Mouse (Mus musculus) liver, embryonic 11.5 days (tissue): ENCODE measurements around the gene Clybl. TPM values are rescaled to one million over a fixed set of nuclear protein-coding genes. Genes with fewer than 3 reads are reported as not detected.

Source experiments
- ATAC-seq: fragments of 200-750 bp; cut with Nextera tagmentation; replicated peaks from 2 replicates; pipeline ENCODE4 v1.8.0; 2017; ENCODE audit warnings: moderate number of reproducible peaks, mild to moderate bottlenecking, moderate TSS enrichment, moderate library complexity; ENCODE audit not compliant: low FRiP score
- DNase-seq: peaks from one replicate; pipeline ENCODE4 v3.0.0-alpha.2; 2017; ENCODE audit warnings: low spot score
- H3K27ac ChIP-seq: fragments of 300-500 bp; sonication (generic); 2 replicates; pipeline ENCODE4 v1.5.1; 2014; ENCODE audit warnings: mild to moderate bottlenecking, low read depth, low read length, control low read depth
- H3K27me3 ChIP-seq: fragments of 300-500 bp; sonication (generic); replicated peaks from 2 replicates; pipeline ENCODE4 v1.6.1; 2014; ENCODE audit warnings: low read length, mixed read lengths; ENCODE audit not compliant: control insufficient read depth, insufficient read depth
- H3K36me3 ChIP-seq: fragments of 300-500 bp; sonication (generic); 2 replicates; pipeline ENCODE4 v1.6.1; 2014; ENCODE audit warnings: mild to moderate bottlenecking, low read length, moderate library complexity, mixed read lengths; ENCODE audit not compliant: control insufficient read depth, insufficient read depth
- H3K4me1 ChIP-seq: fragments of 300-500 bp; sonication (generic); replicated peaks from 2 replicates; pipeline ENCODE4 v1.6.1; 2014; ENCODE audit warnings: low read length, mixed read lengths; ENCODE audit not compliant: control insufficient read depth, insufficient read depth
- H3K4me2 ChIP-seq: fragments of 300-500 bp; sonication (generic); 2 replicates; pipeline ENCODE4 v1.6.1; 2014; ENCODE audit warnings: mild to moderate bottlenecking, control low read depth, moderate library complexity
- H3K4me3 ChIP-seq: fragments of 300-500 bp; sonication (generic); 2 replicates; pipeline ENCODE4 v1.5.1; 2014; ENCODE audit warnings: low read depth, low read length, control low read depth
- H3K9ac ChIP-seq: fragments of 300-500 bp; sonication (generic); 2 replicates; pipeline ENCODE4 v1.6.1; 2014; ENCODE audit warnings: low read depth, low read length, control low read depth
- H3K9me3 ChIP-seq: fragments of 300-500 bp; sonication (generic); 2 replicates; pipeline ENCODE4 v1.6.1; 2016; ENCODE audit warnings: low read length, inconsistent platforms, mixed read lengths; ENCODE audit not compliant: control insufficient read depth
- WGBS: fragments of 180-500 bp; shearing (Covaris S2); extraction: QIAGEN DNeasy Blood & Tissue Kit; methylation state at CpG from one replicate; pipeline ENCODE4 v1.1.7; 2014; 5-methylcytosine and 5-hydroxymethylcytosine counted together
- polyA plus RNA-seq: library from polyadenylated mRNA; unstranded; fragments of >200 nt; fragmentation: Nextera tagmentation; extraction: Ambion mirVana; gene quantifications from 2 replicates; pipeline ENCODE4 v1.2.1, GENCODE M21; 2014

Clybl gene
- polyA plus RNA-seq, 1 experiment from 2014 or later, result 44.4 TPM

- no peaks in the 10 kb centered on the region for H3K27me3 ChIP-seq
- DNase-seq, result no peak
- H3K9me3 ChIP-seq, result no peaks in the 10 kb centered on the region
- H3K36me3 ChIP-seq, result no peaks in the 10 kb centered on the region
- 74% methylated on average over 23 of the region's 23 CpGs for WGBS
- no peak overlapping the region for H3K4me3 ChIP-seq
- no peak for ATAC-seq
- H3K4me1 ChIP-seq, result no peaks in the 10 kb centered on the region
- H3K27ac ChIP-seq, result no peak overlapping the region
- no peak overlapping the region for H3K4me2 ChIP-seq
- H3K9ac ChIP-seq, result no peak overlapping the region
Measured at GRCm38 (mm10) chr14:122359136-122359905, 177.8 kb downstream of the Clybl start.

- ATAC-seq (no peak), DNase-seq (no peak)
- H3K9ac ChIP-seq, result no peak overlapping the region
- no peak overlapping the region for H3K4me2 ChIP-seq
- H3K4me3 ChIP-seq, result no peak overlapping the region
- 85% methylated on average over 9 of the region's 9 CpGs for WGBS
- no peak overlapping the region for H3K27ac ChIP-seq
- no peaks in the 10 kb centered on the region for H3K4me1 ChIP-seq
- H3K27me3 ChIP-seq, result no peaks in the 10 kb centered on the region
- H3K36me3 ChIP-seq, result no peaks in the 10 kb centered on the region
- no peaks in the 10 kb centered on the region for H3K9me3 ChIP-seq
Measured at GRCm38 (mm10) chr14:122361807-122362206, 180.3 kb downstream of the Clybl start.

GRCm38 (mm10) chr14:122363156-122363555 is 181.7 kb downstream of the Clybl start:
- WGBS, result 32% methylated on average over 6 of the region's 6 CpGs

GRCm38 (mm10) chr14:122364026-122364425 is 182.5 kb downstream of the Clybl start:
- Histone ChIP-seq H3K4me2 (no peak overlapping the region), H3K4me1 (no peaks in the 10 kb centered on the region), H3K27me3 (no peaks in the 10 kb centered on the region), H3K27ac (no peak overlapping the region), H3K36me3 (no peaks in the 10 kb centered on the region), H3K4me3 (no peak overlapping the region), H3K9me3 (no peaks in the 10 kb centered on the region), H3K9ac (no peak overlapping the region)
- DNase-seq, result no peak
- ATAC-seq, result no peak
- 88% methylated on average over 3 of the region's 3 CpGs for WGBS

More at GRCm38 (mm10) chr14:122363156-122363555, 181.7 kb downstream of the Clybl start:
- Histone ChIP-seq H3K27ac (no peak overlapping the region), H3K4me1 (no peaks in the 10 kb centered on the region), H3K27me3 (no peaks in the 10 kb centered on the region), H3K4me2 (no peak overlapping the region), H3K9ac (no peak overlapping the region), H3K4me3 (no peak overlapping the region), H3K9me3 (no peaks in the 10 kb centered on the region), H3K36me3 (no peaks in the 10 kb centered on the region)
- no peak for ATAC-seq
- DNase-seq, result no peak

- no peak overlapping the region for H3K27ac ChIP-seq
- H3K4me2 ChIP-seq, result no peak overlapping the region
- no peak overlapping the region for H3K4me3 ChIP-seq
- 85% methylated on average over 28 of the region's 28 CpGs for WGBS
- no peaks in the 10 kb centered on the region for H3K36me3 ChIP-seq
- DNase-seq, result no peak
- no peak for ATAC-seq
- no peaks in the 10 kb centered on the region for H3K9me3 ChIP-seq
- H3K4me1 ChIP-seq, result no peaks in the 10 kb centered on the region
- no peak overlapping the region for H3K9ac ChIP-seq
- no peaks in the 10 kb centered on the region for H3K27me3 ChIP-seq
Measured at GRCm38 (mm10) chr14:122367252-122367868, 185.9 kb downstream of the Clybl start.

- 76% methylated on average over 3 of the region's 3 CpGs for WGBS
- Histone ChIP-seq H3K4me2 (no peak overlapping the region), H3K4me1 (no peaks in the 10 kb centered on the region), H3K4me3 (no peak overlapping the region), H3K36me3 (no peaks in the 10 kb centered on the region), H3K27ac (no peak overlapping the region), H3K27me3 (no peaks in the 10 kb centered on the region), H3K9me3 (no peaks in the 10 kb centered on the region), H3K9ac (no peak overlapping the region)
- no peak for DNase-seq
- ATAC-seq, result no peak
Measured at GRCm38 (mm10) chr14:122367882-122368418, 186.4 kb downstream of the Clybl start.

- ATAC-seq (no peak), DNase-seq (no peak)
- H3K4me1 ChIP-seq, result no peaks in the 10 kb centered on the region
- no peaks in the 10 kb centered on the region for H3K9me3 ChIP-seq
- 86% methylated on average over 8 of the region's 8 CpGs for WGBS
- H3K27me3 ChIP-seq, result no peaks in the 10 kb centered on the region
- H3K27ac ChIP-seq, result no peak overlapping the region
- H3K36me3 ChIP-seq, result no peaks in the 10 kb centered on the region
- H3K4me3 ChIP-seq, result no peak overlapping the region
- H3K4me2 ChIP-seq, result no peak overlapping the region
- no peak overlapping the region for H3K9ac ChIP-seq
Measured at GRCm38 (mm10) chr14:122368501-122368900, 187.0 kb downstream of the Clybl start.

GRCm38 (mm10) chr14:122371979-122372378 is 190.5 kb downstream of the Clybl start:
- Histone ChIP-seq H3K9ac (no peak overlapping the region), H3K9me3 (no peaks in the 10 kb centered on the region), H3K27me3 (no peaks in the 10 kb centered on the region), H3K4me3 (no peak overlapping the region), H3K4me1 (no peaks in the 10 kb centered on the region), H3K27ac (no peak overlapping the region), H3K4me2 (no peak overlapping the region), H3K36me3 (no peaks in the 10 kb centered on the region)
- 64% methylated on average over 5 of the region's 5 CpGs for WGBS
- DNase-seq (no peak), ATAC-seq (no peak)

GRCm38 (mm10) chr14:122373458-122373857 is 192.0 kb downstream of the Clybl start:
- Histone ChIP-seq H3K9me3 (no peaks in the 10 kb centered on the region), H3K4me2 (no peak overlapping the region), H3K27ac (no peak overlapping the region), H3K9ac (no peak overlapping the region), H3K36me3 (no peaks in the 10 kb centered on the region), H3K4me3 (no peak overlapping the region), H3K4me1 (no peaks in the 10 kb centered on the region), H3K27me3 (no peaks in the 10 kb centered on the region)
- ATAC-seq, result no peak
- no peak for DNase-seq
- 54% methylated on average over 19 of the region's 19 CpGs for WGBS
